Mouse (Mus musculus): ENCODE results near the gene Fbxl18.
A peak's percentile ranks its signal among the peaks of the same experiment; 100 is the strongest.

Fbxl18 gene

GRCm38 (mm10) chr5:142823096-142824062 lies 71.8 kb downstream of the Fbxl18 start:
- DNase-seq (ENCODE audit: low spot score in 2 of 2): peak in 1 of 2 experiments; percentile 12

GRCm38 (mm10) chr5:142822286-142823095 lies 72.7 kb downstream of the Fbxl18 start:
- DNase-seq (ENCODE audit: low spot score in 2 of 2): no peak

DNA sequence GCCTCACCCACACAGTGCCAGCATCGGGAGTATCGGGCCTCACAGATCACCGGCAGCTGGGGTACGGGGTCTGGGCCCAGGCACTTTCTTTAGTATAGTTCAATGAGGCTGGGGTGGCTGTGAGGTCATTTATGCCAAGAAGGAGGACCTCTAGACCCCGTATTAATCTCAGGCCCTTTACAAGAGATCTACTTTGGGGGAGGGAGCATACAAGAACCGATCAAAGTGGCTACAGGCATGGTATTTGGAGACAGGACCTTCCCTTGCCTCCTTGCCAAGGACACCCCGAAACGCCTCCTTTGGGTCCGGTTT lies 73.3 kb downstream of the Fbxl18 start:
- no peak for DNase-seq (ENCODE audit: low spot score in 2 of 2)

- peak; percentile 24 to 47 for DNase-seq (ENCODE audit: low spot score in 2 of 2)
Observed at GRCm38 (mm10) chr5:142821266-142821973, 73.8 kb downstream of the Fbxl18 start.

GRCm38 (mm10) chr5:142820276-142821265 lies 74.7 kb downstream of the Fbxl18 start:
- peak in 1 of 2 experiments; percentile 28 for DNase-seq (ENCODE audit: low spot score in 2 of 2)

- no peak for DNase-seq (ENCODE audit: low spot score in 2 of 2)
Observed at GRCm38 (mm10) chr5:142819385-142820275, 75.6 kb downstream of the Fbxl18 start.

GRCm38 (mm10) chr5:142818435-142819360 lies 76.5 kb downstream of the Fbxl18 start:
- DNase-seq (ENCODE audit: low spot score in 2 of 2): peak in 1 of 2 experiments; percentile 21

GRCm38 (mm10) chr5:142817524-142818434 lies 77.4 kb downstream of the Fbxl18 start, which contains the start of gene Tnrc18:
Tnrc18 (minus strand) TSS chr5:142817662.
- DNase-seq (ENCODE audit: low spot score in 2 of 2): peak; percentile 78 to 86

Data from spleen, postnatal 14 days (tissue).